Mouse (Mus musculus) left cerebral cortex, postnatal 25 days (tissue): Measurements from ENCODE around the gene Cma1. TPM values are rescaled to one million over a fixed set of nuclear protein-coding genes. Genes with fewer than 3 reads are reported as not detected.

Source experiments
- DNase-seq, 2 experiments: peaks; one replicate each; pipeline ENCODE4 v3.0.0; 2022; ENCODE audit warnings: low spot score in 2 of 2, mixed read lengths in 1 of 2
- intact Hi-C: fragments of 180-260 bp; cut with DNase I; formaldehyde crosslinking; loops from one replicate; pipeline ENCODE4 v1.15.1; 2025
- total RNA-seq, 2 experiments: library from RNA; stranded (reverse); gene quantifications; 2 replicates each; pipeline ENCODE4 v1.2.3; 2021

The Cma1 gene
- total RNA-seq, 2 experiments from 2014 or later, result not detected

DNA sequence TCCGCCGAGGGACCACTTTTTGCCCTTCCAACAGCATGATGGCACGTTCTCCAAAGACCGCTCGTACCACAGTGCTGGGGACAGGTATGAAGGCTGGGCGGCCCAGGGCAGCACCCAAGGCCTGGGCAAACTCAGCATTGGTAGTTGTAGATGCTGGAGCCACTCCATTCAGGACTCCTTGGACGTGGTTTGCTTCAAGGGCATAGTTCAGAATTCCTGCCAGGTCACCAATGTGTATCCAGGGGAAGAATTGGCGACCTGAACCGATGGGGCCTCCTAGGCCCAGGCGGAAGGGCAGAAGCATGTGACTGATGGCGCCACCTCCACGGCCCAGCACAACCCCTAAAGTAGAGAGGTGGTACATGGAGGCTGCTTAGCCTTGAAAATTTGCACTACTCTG, 46.8 kb downstream of the Cma1 start:
- intact Hi-C loops, result loop anchor here (10.0 kb wide), 1 partner anchor 223 kb away; the partner anchor contains the start of genes Gmpr2 and Nedd8
- DNase-seq, result no peak

Other genes starting within 250 kb of the Cma1 start
- gene Tgm1, start 230.7 kb downstream of the Cma1 start, total RNA-seq, result not detected
- gene Rabggta, start 222.4 kb downstream of the Cma1 start, total RNA-seq, result 10 to 100 TPM; 45.6 to 45.8 TPM
- 10 to 100 TPM; 79.2 to 88.7 TPM for gene Dhrs1, start 199.0 kb downstream of the Cma1 start, total RNA-seq
- 10 to 100 TPM; 12.7 to 14.0 TPM for gene Nop9, start 199.0 kb downstream of the Cma1 start, total RNA-seq
- gene Cideb, start 186.2 kb downstream of the Cma1 start, total RNA-seq, result 1 to 10 TPM; 1.6 to 2.3 TPM
- under 1 TPM; 0.25 to 0.32 TPM for gene Ltb4r2, start 183.2 kb downstream of the Cma1 start, total RNA-seq
- gene Ltb4r1, start 178.7 kb downstream of the Cma1 start, total RNA-seq, result under 1 TPM; 0.25 to 0.39 TPM
- 1 to 10 TPM; 3.8 to 7.1 TPM for gene Adcy4, start 160.6 kb downstream of the Cma1 start, total RNA-seq
- under 1 TPM in 1 of 2 experiments, not detected in 1; 0.96 TPM for gene Ripk3, start 155.8 kb downstream of the Cma1 start, total RNA-seq
- gene Nfatc4, start 121.5 kb downstream of the Cma1 start, total RNA-seq, result 1 to 10 TPM; 1.3 to 2.6 TPM
- gene Nynrin, start 90.7 kb downstream of the Cma1 start, total RNA-seq, result 10 to 100 TPM in 1 of 2 experiments, 1 to 10 TPM in 1; 6.5 to 10.5 TPM
- gene Cbln3, start 60.3 kb downstream of the Cma1 start, total RNA-seq, result under 1 TPM; 0.14 to 0.25 TPM
- gene Khnyn, start 59.7 kb downstream of the Cma1 start, total RNA-seq, result 10 to 100 TPM; 10.1 to 10.7 TPM
- 10 to 100 TPM; 96.3 to 96.9 TPM for gene Sdr39u1, start 44.4 kb downstream of the Cma1 start, total RNA-seq
- gene Cma2, start 6.3 kb upstream of the Cma1 start, total RNA-seq, result not detected
- not detected for gene Mcpt1, start 73.3 kb upstream of the Cma1 start, total RNA-seq
- not detected for gene Mcpt9, start 85.8 kb upstream of the Cma1 start, total RNA-seq
- gene Mcpt2, start 97.4 kb upstream of the Cma1 start, total RNA-seq, result not detected
- gene Mcpt4, start 117.6 kb upstream of the Cma1 start, total RNA-seq, result not detected
- gene Mcpt8, start 140.6 kb upstream of the Cma1 start, total RNA-seq, result not detected
- gene Ctsg, start 157.9 kb upstream of the Cma1 start, total RNA-seq, result not detected
- gene Gzme, start 175.9 kb upstream of the Cma1 start, total RNA-seq, result not detected
- not detected for gene Gzmd, start 187.9 kb upstream of the Cma1 start, total RNA-seq
- gene Gzmg, start 214.9 kb upstream of the Cma1 start, total RNA-seq, result not detected
- not detected for gene Gzmn, start 229.9 kb upstream of the Cma1 start, total RNA-seq